Comparison of ENCODE assay signal across 29 mouse cellular contexts in genomic region chr7:5029543-5029942, GRCm38 (mm10). TPM values are rescaled to one million over a fixed set of nuclear protein-coding genes. Genes with fewer than 3 reads are reported as not detected.
DNase-seq lines count a peak whose midpoint lies in the region; ATAC-seq and TF ChIP-seq lines count a peak whose summit lies in the region.
"Had no signal": no experiment of that assay in that cellular context is flagged by ENCODE, and none has a peak within 500 bp of the region (broad histone marks: within the 10 kb centered on the region; RNA-seq: fewer than 3 reads in every experiment).

No protein-coding gene starts in this region.

- no peak overlapping the region for H3K27ac ChIP-seq in hindbrain, embryonic 10.5 days
- H3K27ac ChIP-seq in hindbrain, embryonic 13.5 days = no peak overlapping the region
- no peak overlapping the region for H3K27ac ChIP-seq in limb, embryonic 12.5 days
- H3K27ac ChIP-seq: hindbrain, embryonic 15.5 days; kidney, postnatal 0 days; limb, embryonic 13.5 days; liver, embryonic 14.5 days; lung, embryonic 15.5 days; midbrain, embryonic 10.5 days; neural tube, embryonic 12.5 days had no signal

- no peak for TF ChIP-seq CTCF in G1E (IDR thresholded peaks at IDR 0.05; ENCODE audit: low read depth, low read length)

- H3K4me1 ChIP-seq in hindbrain, embryonic 10.5 days (replicated peaks) = no peaks in the 10 kb centered on the region
- H3K4me1 ChIP-seq in hindbrain, embryonic 13.5 days (replicated peaks) = no peaks in the 10 kb centered on the region
- H3K4me1 ChIP-seq in megakaryocyte, embryonic 14.5 days = peaks cover 24% of the 10 kb centered on the region
- H3K4me1 ChIP-seq in G1E (ENCODE audit: insufficient read depth, low read depth, low read length) = peaks cover 26% of the 10 kb centered on the region
- H3K4me1 ChIP-seq in limb, embryonic 12.5 days (replicated peaks) = no peaks in the 10 kb centered on the region
- H3K4me1 ChIP-seq: heart, embryonic 12.5 days; hindbrain, embryonic 15.5 days; limb, embryonic 13.5 days; lung, embryonic 15.5 days; midbrain, embryonic 10.5 days; neural tube, embryonic 12.5 days had no signal

- peaks cover 16% of the 10 kb centered on the region; the same call in 1 of the 2 replicates for H3K27me3 ChIP-seq in hindbrain, embryonic 10.5 days (ENCODE audit: insufficient read depth, poor library complexity, severe bottlenecking)
- H3K27me3 ChIP-seq in hindbrain, embryonic 13.5 days = no peaks in the 10 kb centered on the region
- H3K27me3 ChIP-seq in megakaryocyte, embryonic 14.5 days (replicated peaks) = no peaks in the 10 kb centered on the region
- peaks cover 12% of the 10 kb centered on the region; the same call in 1 of the 2 replicates for H3K27me3 ChIP-seq in G1E (ENCODE audit: insufficient read depth, low read length)
- H3K27me3 ChIP-seq in limb, embryonic 12.5 days = no peaks in the 10 kb centered on the region
- H3K27me3 ChIP-seq: heart, embryonic 12.5 days; hindbrain, embryonic 15.5 days; limb, embryonic 13.5 days; lung, embryonic 15.5 days; neural tube, embryonic 12.5 days had no signal

- DNase-seq in hindbrain, embryonic 10.5 days (ENCODE audit: low spot score) = no peak
- no peak for DNase-seq in G1E (ENCODE audit: low spot score)
- no peak for DNase-seq in layer of hippocampus, adult 9-11 months
- DNase-seq in lung, postnatal 10 days = no peak
- DNase-seq: adrenal gland, postnatal 14 days; cerebellum, adult 8-10 months; forebrain, postnatal 0 days; gastrocnemius, postnatal 14 days; heart, adult 18-20 months; heart, postnatal 14 days; kidney, adult 18-20 months; lung, postnatal 4 days; right cerebral cortex, postnatal 14 days; thymus, postnatal 14 days had no signal

- ATAC-seq in hindbrain, embryonic 13.5 days (ENCODE audit: low FRiP score) = no peak
- ATAC-seq in megakaryocyte, adult 5-6 weeks (ENCODE audit: poor library complexity, severe bottlenecking) = no peak
- ATAC-seq in G1E (ENCODE audit: extremely low read depth, insufficient number of reproducible peaks, low FRiP score, poor library complexity, severe bottlenecking) = no peak
- ATAC-seq in limb, embryonic 12.5 days (ENCODE audit: insufficient number of reproducible peaks, insufficient read depth, low FRiP score, low TSS enrichment, low read depth) = no peak
- ATAC-seq: forebrain, postnatal 0 days had no signal

- no peak overlapping the region for H3K9ac ChIP-seq in hindbrain, embryonic 13.5 days
- no peak overlapping the region for H3K9ac ChIP-seq in limb, embryonic 12.5 days (replicated peaks)
- H3K9ac ChIP-seq: forebrain, postnatal 0 days; heart, embryonic 12.5 days; hindbrain, embryonic 15.5 days; limb, embryonic 13.5 days; liver, embryonic 14.5 days; lung, embryonic 15.5 days; neural tube, embryonic 12.5 days had no signal

- H3K4me3 ChIP-seq in hindbrain, embryonic 10.5 days = peak overlapping the region; percentile 11; the same call in 1 of the 2 replicates
- no peak overlapping the region for H3K4me3 ChIP-seq in hindbrain, embryonic 13.5 days
- peak overlapping the region; percentile 60 for H3K4me3 ChIP-seq in megakaryocyte, embryonic 14.5 days (replicated peaks)
- H3K4me3 ChIP-seq in G1E (ENCODE audit: low read depth, low read length) = peak overlapping the region; percentile 54
- peak overlapping the region; percentile 0; the same call in 1 of the 2 replicates for H3K4me3 ChIP-seq in limb, embryonic 12.5 days (replicated peaks)
- H3K4me3 ChIP-seq: heart, embryonic 12.5 days; hindbrain, embryonic 15.5 days; limb, embryonic 13.5 days; lung, embryonic 15.5 days; neural tube, embryonic 12.5 days had no signal

- 94% methylated on average over 22 of the region's 22 CpGs for WGBS in hindbrain, embryonic 10.5 days
- WGBS in hindbrain, embryonic 13.5 days = 94% methylated on average over 22 of the region's 22 CpGs
- WGBS in limb, embryonic 12.5 days = 95% methylated on average over 22 of the region's 22 CpGs

- peaks cover 44% of the 10 kb centered on the region for H3K9me3 ChIP-seq in hindbrain, embryonic 10.5 days
- peaks cover 26% of the 10 kb centered on the region for H3K9me3 ChIP-seq in hindbrain, embryonic 13.5 days
- H3K9me3 ChIP-seq in megakaryocyte, embryonic 14.5 days = peaks cover 34% of the 10 kb centered on the region
- H3K9me3 ChIP-seq in G1E (replicated peaks) = peaks cover 33% of the 10 kb centered on the region
- H3K9me3 ChIP-seq in limb, embryonic 12.5 days = peaks cover 54% of the 10 kb centered on the region

- H3K4me2 ChIP-seq in hindbrain, embryonic 13.5 days = no peak overlapping the region
- H3K4me2 ChIP-seq in limb, embryonic 12.5 days = no peak overlapping the region
- H3K4me2 ChIP-seq: heart, embryonic 12.5 days; hindbrain, embryonic 15.5 days; limb, embryonic 13.5 days; lung, embryonic 15.5 days; neural tube, embryonic 12.5 days had no signal

- peaks cover 98% of the 10 kb centered on the region for H3K36me3 ChIP-seq in hindbrain, embryonic 10.5 days
- H3K36me3 ChIP-seq in hindbrain, embryonic 13.5 days = peaks cover 88% of the 10 kb centered on the region
- peaks cover 97% of the 10 kb centered on the region for H3K36me3 ChIP-seq in megakaryocyte, embryonic 14.5 days (replicated peaks; ENCODE audit: low read length)
- H3K36me3 ChIP-seq in G1E (replicated peaks) = peaks cover 98% of the 10 kb centered on the region
- peaks cover 99% of the 10 kb centered on the region for H3K36me3 ChIP-seq in limb, embryonic 12.5 days

RNA-seq across cellular contexts. Expression of gene 4632433K11Rik, which starts 4.4 kb away (rescaled TPM):
- polyA plus RNA-seq in hindbrain, embryonic 10.5 days (2016; fragmentation: Nextera tagmentation; extraction: Ambion mirVana) = 0.34 TPM in 1 of 2 replicates, not detected in the other
- polyA plus RNA-seq in hindbrain, embryonic 13.5 days (2015; fragmentation: Nextera tagmentation; extraction: Ambion mirVana) = not detected in 2 replicates
- not detected in 2 replicates for polyA plus RNA-seq in megakaryocyte, embryonic 14.5 days (2012; ENCODE audit: insufficient read depth, low replicate concordance)
- total RNA-seq in megakaryocyte, adult 5-6 weeks (2015) = 0.62 TPM in 1 of 2 replicates, not detected in the other
- total RNA-seq in megakaryocyte, adult 5-6 weeks (2017) = 0.81 TPM in 1 of 2 replicates, not detected in the other
- total RNA-seq in G1E (2014; fragmentation: Nextera tagmentation) (1.2 and 2.4 TPM in 2 replicates), G1E (2017) (0.98 TPM in 1 of 2 replicates, not detected in the other)
- not detected in 2 replicates for polyA plus RNA-seq in G1E (2012)
- polyA plus RNA-seq in limb, embryonic 12.5 days (2016; fragmentation: Nextera tagmentation; extraction: Ambion mirVana) = not detected in 2 replicates
- total RNA-seq: adrenal gland, postnatal 14 days; gastrocnemius, postnatal 14 days; heart, adult 18-20 months; heart, postnatal 14 days; layer of hippocampus, postnatal 14 days had no signal
- polyA plus RNA-seq: forebrain, postnatal 0 days; heart, embryonic 12.5 days; hindbrain, embryonic 15.5 days; kidney, postnatal 0 days; liver, embryonic 14.5 days; lung, embryonic 15.5 days; midbrain, embryonic 10.5 days; neural tube, embryonic 12.5 days; stomach, embryonic 14.5 days had no signal

RNA-seq across cellular contexts. Expression of gene Zfp784, which starts 8.7 kb away (rescaled TPM):
- polyA plus RNA-seq in hindbrain, embryonic 10.5 days (2016; fragmentation: Nextera tagmentation; extraction: Ambion mirVana) = 3.3 and 3.9 TPM in 2 replicates
- 7.8 and 9.8 TPM in 2 replicates for polyA plus RNA-seq in hindbrain, embryonic 13.5 days (2015; fragmentation: Nextera tagmentation; extraction: Ambion mirVana)
- 0.96 and 6.5 TPM in 2 replicates for polyA plus RNA-seq in megakaryocyte, embryonic 14.5 days (2012; ENCODE audit: insufficient read depth, low replicate concordance)
- total RNA-seq in megakaryocyte, adult 5-6 weeks (2015) = 2.5 and 3.2 TPM in 2 replicates
- 1.7 TPM in 2 replicates for total RNA-seq in megakaryocyte, adult 5-6 weeks (2017)
- total RNA-seq in G1E (2014; fragmentation: Nextera tagmentation) = 1.7 and 2.5 TPM in 2 replicates
- 2.7 and 2.8 TPM in 2 replicates for total RNA-seq in G1E (2017)
- 1.3 and 1.6 TPM in 2 replicates for polyA plus RNA-seq in G1E (2012)
- polyA plus RNA-seq in limb, embryonic 12.5 days (2016; fragmentation: Nextera tagmentation; extraction: Ambion mirVana) = 4.7 and 5.2 TPM in 2 replicates

RNA-seq across cellular contexts. Expression of gene Ccdc106, which starts 9.2 kb away (rescaled TPM):
- 5.4 and 7.9 TPM in 2 replicates for polyA plus RNA-seq in hindbrain, embryonic 10.5 days (2016; fragmentation: Nextera tagmentation; extraction: Ambion mirVana)
- 38.7 and 43.5 TPM in 2 replicates for polyA plus RNA-seq in hindbrain, embryonic 13.5 days (2015; fragmentation: Nextera tagmentation; extraction: Ambion mirVana)
- 7.3 and 34.4 TPM in 2 replicates for polyA plus RNA-seq in megakaryocyte, embryonic 14.5 days (2012; ENCODE audit: insufficient read depth, low replicate concordance)
- total RNA-seq in megakaryocyte, adult 5-6 weeks (2015) = 0.13 and 0.48 TPM in 2 replicates
- 2.1 TPM in 1 of 2 replicates, not detected in the other for total RNA-seq in megakaryocyte, adult 5-6 weeks (2017)
- 1.7 TPM in 1 of 2 replicates, not detected in the other for total RNA-seq in G1E (2014; fragmentation: Nextera tagmentation)
- 0.23 TPM in 1 of 2 replicates, not detected in the other for total RNA-seq in G1E (2017)
- 0.13 and 0.21 TPM in 2 replicates for polyA plus RNA-seq in G1E (2012)
- polyA plus RNA-seq in limb, embryonic 12.5 days (2016; fragmentation: Nextera tagmentation; extraction: Ambion mirVana) = 27.3 and 27.5 TPM in 2 replicates

RNA-seq across cellular contexts. Expression of gene Zfp865, which starts 9.4 kb away (rescaled TPM):
- 6.5 and 9.0 TPM in 2 replicates for polyA plus RNA-seq in hindbrain, embryonic 10.5 days (2016; fragmentation: Nextera tagmentation; extraction: Ambion mirVana)
- 5.8 and 6.0 TPM in 2 replicates for polyA plus RNA-seq in hindbrain, embryonic 13.5 days (2015; fragmentation: Nextera tagmentation; extraction: Ambion mirVana)
- polyA plus RNA-seq in megakaryocyte, embryonic 14.5 days (2012; ENCODE audit: insufficient read depth, low replicate concordance) = 30.6 and 81.9 TPM in 2 replicates
- total RNA-seq in megakaryocyte, adult 5-6 weeks (2015) = 11.9 and 12.0 TPM in 2 replicates
- total RNA-seq in megakaryocyte, adult 5-6 weeks (2017) = 13.6 and 14.4 TPM in 2 replicates
- 50.6 and 54.8 TPM in 2 replicates for total RNA-seq in G1E (2014; fragmentation: Nextera tagmentation)
- 17.5 and 19.9 TPM in 2 replicates for total RNA-seq in G1E (2017)
- polyA plus RNA-seq in G1E (2012) = 121 and 146 TPM in 2 replicates
- 7.0 and 8.1 TPM in 2 replicates for polyA plus RNA-seq in limb, embryonic 12.5 days (2016; fragmentation: Nextera tagmentation; extraction: Ambion mirVana)

RNA-seq across cellular contexts. Expression of gene Gm44973, which starts 14.2 kb away (rescaled TPM):
- 0.46 TPM in 1 of 2 replicates, not detected in the other for polyA plus RNA-seq in hindbrain, embryonic 10.5 days (2016; fragmentation: Nextera tagmentation; extraction: Ambion mirVana)
- 1.4 and 1.8 TPM in 2 replicates for polyA plus RNA-seq in hindbrain, embryonic 13.5 days (2015; fragmentation: Nextera tagmentation; extraction: Ambion mirVana)
- polyA plus RNA-seq in megakaryocyte, embryonic 14.5 days (2012; ENCODE audit: insufficient read depth, low replicate concordance) = not detected in 2 replicates
- 0.30 TPM in 1 of 2 replicates, not detected in the other for total RNA-seq in megakaryocyte, adult 5-6 weeks (2015)
- not detected in 2 replicates for total RNA-seq in megakaryocyte, adult 5-6 weeks (2017)
- total RNA-seq in G1E (2014; fragmentation: Nextera tagmentation) = 6.7 TPM in 1 of 2 replicates, not detected in the other
- not detected in 2 replicates for total RNA-seq in G1E (2017)
- polyA plus RNA-seq in G1E (2012) = not detected in 2 replicates
- 1.2 TPM in 1 of 2 replicates, not detected in the other for polyA plus RNA-seq in limb, embryonic 12.5 days (2016; fragmentation: Nextera tagmentation; extraction: Ambion mirVana)
- total RNA-seq: adrenal gland, postnatal 14 days; forebrain, postnatal 0 days; gastrocnemius, postnatal 14 days; heart, adult 18-20 months; heart, postnatal 14 days; layer of hippocampus, postnatal 14 days; left cerebral cortex, adult 8-10 months had no signal
- polyA plus RNA-seq: heart, embryonic 12.5 days; hindbrain, embryonic 15.5 days; neural tube, embryonic 12.5 days had no signal
